Mouse (Mus musculus) embryonic fibroblast, embryonic 13.5 days (primary cell): ENCODE data around the gene Psen2.

ENCODE experiments used
- CTCF ChIP-seq: IDR thresholded peaks from 2 replicates; pipeline ENCODE4 v1.5.1; 2011; ENCODE audit warnings: mild to moderate bottlenecking, control low read depth, low read length, moderate library complexity, borderline replicate concordance; ENCODE audit not compliant: insufficient read depth
- POLR2A ChIP-seq: IDR thresholded peaks from 2 replicates; pipeline ENCODE4 v1.6.1; 2011; ENCODE audit warnings: low read depth, mild to moderate bottlenecking, control low read depth, low read length, moderate library complexity

GRCm38 (mm10) chr1:180191651-180192220 is 71.5 kb downstream of the Psen2 start:
- TF ChIP-seq POLR2A: no peak
- no peak for TF ChIP-seq CTCF
